Mouse (Mus musculus): ENCODE measurements around the gene Zfp644. TPM values are rescaled to one million over a fixed set of nuclear protein-coding genes. Genes with fewer than 3 reads are reported as not detected.

The Zfp644 gene
- polyA plus RNA-seq, 1 experiment from 2014 or later: 84.5 TPM

DNA sequence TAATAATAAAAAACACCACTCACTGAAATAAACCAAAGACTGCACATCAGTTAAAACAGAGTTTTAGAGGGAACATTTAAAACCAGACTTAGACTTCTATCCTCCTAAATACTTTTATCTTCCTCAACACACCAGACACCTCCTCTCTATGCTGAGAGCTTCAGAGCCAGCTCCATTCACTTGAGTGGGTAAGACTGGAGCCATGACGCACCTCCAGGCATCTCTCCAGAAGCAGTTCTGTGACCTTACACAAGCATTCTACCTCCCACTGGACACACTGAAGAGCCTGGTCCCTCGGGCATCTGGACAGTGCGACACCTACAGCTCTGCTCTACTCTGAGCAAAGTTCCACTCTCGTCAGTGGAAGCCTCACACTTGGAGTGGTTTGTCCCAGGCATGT is 73.8 kb downstream of the Zfp644 start:
- H3K4me2 ChIP-seq: no peak overlapping the region
- H3K9me3 ChIP-seq: no peaks in the 10 kb centered on the region
- 92% methylated on average over 4 of the region's 4 CpGs for WGBS
- ATAC-seq (ENCODE audit: insufficient number of reproducible peaks, insufficient read depth, low FRiP score, low TSS enrichment, low read depth): no peak
- peaks cover 43% of the 10 kb centered on the region for H3K36me3 ChIP-seq
- no peak overlapping the region for H3K9ac ChIP-seq (replicated peaks)
- H3K27me3 ChIP-seq: no peaks in the 10 kb centered on the region
- no peak overlapping the region for H3K27ac ChIP-seq
- H3K4me3 ChIP-seq (replicated peaks): no peak overlapping the region
- peaks cover 2% of the 10 kb centered on the region; the same call in 1 of the 2 replicates for H3K4me1 ChIP-seq (replicated peaks)

DNA sequence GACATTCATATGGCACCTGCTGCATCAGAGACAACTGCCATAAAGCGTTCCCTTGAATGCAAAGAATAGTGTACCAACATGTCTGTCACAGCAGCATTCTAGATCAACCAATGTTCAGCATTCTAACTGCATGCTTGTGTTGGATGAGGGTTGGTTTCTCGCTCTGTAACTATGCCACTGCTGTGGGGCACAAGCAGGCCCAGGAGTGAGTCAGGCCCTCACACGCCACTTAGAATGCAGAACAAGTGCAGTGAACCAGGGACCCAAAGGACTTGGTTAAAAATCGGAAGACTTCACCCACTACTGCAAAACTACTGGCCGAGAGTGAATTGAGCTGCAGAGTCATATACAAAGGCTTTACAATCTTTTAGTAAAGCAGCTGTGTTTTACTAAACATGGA is 74.9 kb downstream of the Zfp644 start:
- H3K27me3 ChIP-seq: no peaks in the 10 kb centered on the region
- peaks cover 49% of the 10 kb centered on the region for H3K36me3 ChIP-seq
- no peaks in the 10 kb centered on the region for H3K9me3 ChIP-seq
- H3K4me3 ChIP-seq (replicated peaks): no peak overlapping the region
- ATAC-seq (ENCODE audit: insufficient number of reproducible peaks, insufficient read depth, low FRiP score, low TSS enrichment, low read depth): no peak
- 90% methylated on average over 5 of the region's 5 CpGs for WGBS
- H3K9ac ChIP-seq (replicated peaks): no peak overlapping the region
- H3K4me2 ChIP-seq: no peak overlapping the region
- H3K27ac ChIP-seq: no peak overlapping the region
- H3K4me1 ChIP-seq (replicated peaks): no peaks in the 10 kb centered on the region

DNA sequence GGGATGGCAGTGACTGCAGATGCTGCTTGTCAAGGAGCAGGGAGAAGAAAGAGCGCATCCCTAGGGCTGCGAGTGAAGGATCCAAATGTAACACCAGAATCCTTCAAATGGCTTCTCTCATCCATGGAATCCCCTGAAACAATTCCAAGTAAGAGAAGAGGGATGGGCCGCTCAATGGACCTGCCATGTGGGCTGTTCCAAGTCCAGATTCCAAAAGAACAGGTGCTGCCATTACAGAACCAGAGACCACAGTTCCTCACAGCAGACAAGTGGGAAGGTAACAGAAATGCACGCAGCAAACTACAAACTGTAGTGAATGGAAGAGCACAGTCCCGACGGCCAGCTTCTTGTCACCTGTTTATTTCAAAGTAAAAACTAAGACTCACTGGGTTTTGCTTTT is 76.6 kb downstream of the Zfp644 start:
- ATAC-seq (ENCODE audit: insufficient number of reproducible peaks, insufficient read depth, low FRiP score, low TSS enrichment, low read depth): no peak
- H3K27ac ChIP-seq: no peak overlapping the region
- 93% methylated on average over 6 of the region's 6 CpGs for WGBS
- no peak overlapping the region for H3K4me3 ChIP-seq (replicated peaks)
- no peak overlapping the region for H3K4me2 ChIP-seq
- H3K9me3 ChIP-seq: no peaks in the 10 kb centered on the region
- H3K9ac ChIP-seq (replicated peaks): no peak overlapping the region
- H3K4me1 ChIP-seq (replicated peaks): no peaks in the 10 kb centered on the region
- H3K27me3 ChIP-seq: no peaks in the 10 kb centered on the region
- H3K36me3 ChIP-seq: peaks cover 52% of the 10 kb centered on the region

DNA sequence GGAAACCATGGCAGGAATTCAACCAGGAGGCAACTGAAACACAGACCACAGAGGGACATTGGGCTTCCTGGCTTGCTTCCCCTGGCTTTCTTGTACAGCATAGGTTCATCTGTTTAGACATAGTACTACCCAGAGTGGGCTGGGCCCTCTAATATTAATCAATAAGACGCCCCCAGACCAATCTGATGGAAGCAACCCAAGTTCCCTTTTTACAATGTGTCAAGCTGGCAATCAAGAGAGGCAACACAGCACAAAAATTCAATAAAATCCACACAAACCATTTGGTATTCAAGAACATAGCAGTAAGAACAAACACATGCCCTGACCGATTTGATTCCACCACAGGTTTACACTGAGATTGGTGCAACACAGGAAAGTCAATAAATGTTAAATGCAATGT is 82.1 kb downstream of the Zfp644 start:
- no peak overlapping the region for H3K9ac ChIP-seq (replicated peaks)
- H3K9me3 ChIP-seq: no peaks in the 10 kb centered on the region
- no peak overlapping the region for H3K4me3 ChIP-seq (replicated peaks)
- H3K27me3 ChIP-seq: no peaks in the 10 kb centered on the region
- H3K36me3 ChIP-seq: peaks cover 39% of the 10 kb centered on the region
- H3K4me2 ChIP-seq: no peak overlapping the region
- no peak for ATAC-seq (ENCODE audit: insufficient number of reproducible peaks, insufficient read depth, low FRiP score, low TSS enrichment, low read depth)
- 85% methylated on average over 2 of the region's 2 CpGs for WGBS
- no peak overlapping the region for H3K27ac ChIP-seq
- no peaks in the 10 kb centered on the region for H3K4me1 ChIP-seq (replicated peaks)

DNA sequence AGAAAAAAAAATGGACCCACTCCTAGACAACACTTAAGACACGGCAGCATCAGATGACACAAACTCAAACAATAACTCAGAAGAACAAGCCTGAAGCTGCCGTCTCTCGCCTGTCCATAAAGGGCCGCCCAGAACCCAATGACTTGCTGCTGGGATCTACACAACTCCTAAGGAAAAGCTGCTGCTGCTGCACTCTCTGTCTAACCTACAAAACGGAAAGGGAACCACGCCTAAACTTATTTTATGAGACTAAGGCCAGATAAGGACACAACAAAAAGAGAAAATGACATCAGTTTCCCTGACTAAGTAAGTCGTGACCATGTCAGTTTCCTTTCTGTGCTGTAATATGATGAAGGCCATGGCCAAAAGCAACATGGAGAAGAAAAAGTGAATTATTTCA is 82.5 kb downstream of the Zfp644 start:
- no peak for ATAC-seq (ENCODE audit: insufficient number of reproducible peaks, insufficient read depth, low FRiP score, low TSS enrichment, low read depth)
- 87% methylated on average over 7 of the region's 7 CpGs for WGBS
- Histone ChIP-seq H3K4me2 (no peak overlapping the region), H3K9me3 (no peaks in the 10 kb centered on the region), H3K4me3 (replicated peaks) (no peak overlapping the region), H3K27me3 (no peaks in the 10 kb centered on the region), H3K36me3 (peaks cover 43% of the 10 kb centered on the region), H3K9ac (replicated peaks) (no peak overlapping the region), H3K4me1 (replicated peaks) (no peaks in the 10 kb centered on the region), H3K27ac (no peak overlapping the region)

DNA sequence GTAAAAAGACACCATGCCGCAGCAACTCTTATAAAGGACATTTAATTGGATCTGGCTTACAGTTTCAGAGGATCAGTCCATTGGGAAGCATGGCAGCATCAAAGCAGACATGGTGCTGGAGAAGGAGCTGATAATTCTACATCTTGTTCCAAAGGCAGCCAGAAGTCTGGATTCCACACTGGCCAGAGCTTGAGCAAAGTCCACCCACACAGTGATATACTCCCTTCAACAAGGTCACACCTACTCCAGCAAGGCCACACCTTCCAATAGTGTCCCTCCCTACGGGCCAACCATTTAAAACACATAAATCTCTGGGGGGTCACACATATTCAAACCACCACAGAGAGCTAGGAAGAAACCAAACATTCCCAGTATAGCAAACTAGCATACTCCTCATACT is 84.9 kb downstream of the Zfp644 start:
- Histone ChIP-seq H3K27me3 (no peaks in the 10 kb centered on the region), H3K9me3 (no peaks in the 10 kb centered on the region), H3K4me3 (replicated peaks) (no peak overlapping the region), H3K36me3 (peaks cover 42% of the 10 kb centered on the region), H3K27ac (no peak overlapping the region), H3K9ac (replicated peaks) (no peak overlapping the region), H3K4me2 (no peak overlapping the region), H3K4me1 (replicated peaks) (0 out of 2 replicates have a peak, but pooled peaks cover 2% of the 10 kb centered on the region)
- ATAC-seq (ENCODE audit: insufficient number of reproducible peaks, insufficient read depth, low FRiP score, low TSS enrichment, low read depth): no peak
- 81% methylated on average over 2 of the region's 2 CpGs for WGBS

DNA sequence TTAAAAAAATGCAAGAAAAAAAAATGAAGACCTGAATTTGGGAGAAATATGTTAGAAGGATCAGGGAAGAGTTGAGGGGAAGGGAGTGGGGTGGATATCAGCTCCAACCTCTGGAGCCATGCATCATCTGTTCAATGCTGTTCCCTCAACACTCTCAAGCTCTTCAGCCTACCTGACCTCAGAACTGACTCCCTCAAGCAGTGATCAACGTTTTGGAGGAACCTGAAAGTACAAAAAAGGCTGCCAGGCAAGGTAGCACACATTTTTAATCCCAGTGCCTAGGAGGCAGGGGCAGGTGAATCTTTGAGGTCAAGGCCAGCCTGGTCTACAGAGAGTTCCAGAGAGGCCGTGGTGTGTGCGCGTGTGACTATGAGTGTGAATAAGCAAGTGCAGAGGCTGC is 88.3 kb downstream of the Zfp644 start, which contains the start of gene Gm17304:
Gene Gm17304, plus strand, starts transcription at position 301 of the 400 bp plus-strand sequence.
- no peak for ATAC-seq (ENCODE audit: insufficient number of reproducible peaks, insufficient read depth, low FRiP score, low TSS enrichment, low read depth)
- WGBS: 88% methylated on average over 4 of the region's 4 CpGs
- H3K36me3 ChIP-seq: peaks cover 37% of the 10 kb centered on the region

DNA sequence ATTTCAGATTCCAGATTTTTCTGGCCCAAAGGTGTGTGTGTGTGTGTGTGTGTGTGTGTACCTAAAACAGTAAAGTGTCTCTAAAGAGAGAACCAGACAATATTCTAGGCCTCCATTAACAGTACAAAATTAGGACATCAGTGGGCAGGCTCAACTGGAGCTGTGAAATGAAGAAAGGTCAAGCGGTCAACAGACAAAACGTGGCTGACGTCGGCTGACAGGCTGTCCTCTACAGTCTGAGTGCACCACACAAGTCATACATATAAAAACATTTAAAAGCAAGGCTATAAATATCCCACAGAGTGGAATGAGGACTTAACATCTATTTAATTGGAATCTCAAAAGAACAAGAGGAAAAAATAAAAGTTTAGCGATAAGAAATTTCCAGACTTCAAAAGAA is 90.0 kb downstream of the Zfp644 start:
- ATAC-seq (ENCODE audit: insufficient number of reproducible peaks, insufficient read depth, low FRiP score, low TSS enrichment, low read depth): no peak
- Histone ChIP-seq H3K9me3 (no peaks in the 10 kb centered on the region), H3K36me3 (peaks cover 33% of the 10 kb centered on the region), H3K4me1 (replicated peaks) (peaks cover 21% of the 10 kb centered on the region), H3K9ac (replicated peaks) (no peak overlapping the region), H3K4me2 (no peak overlapping the region), H3K4me3 (replicated peaks) (no peak overlapping the region), H3K27me3 (no peaks in the 10 kb centered on the region), H3K27ac (0 out of 2 replicates have a peak overlapping the region, but pooled peaks have one; percentile 41)
- 68% methylated on average over 5 of the region's 5 CpGs for WGBS

More for the DNA sequence above, 88.3 kb downstream of the Zfp644 start, which contains the start of gene Gm17304:
- H3K27ac ChIP-seq: no peak within 1 kb of the TSS
- peaks cover 21% of the 10 kb centered on the region for H3K4me1 ChIP-seq (replicated peaks)
- H3K4me2 ChIP-seq: no peak within 1 kb of the TSS
- H3K27me3 ChIP-seq: no peaks in the 10 kb centered on the region
- H3K9ac ChIP-seq (replicated peaks): no peak within 1 kb of the TSS
- no peaks in the 10 kb centered on the region for H3K9me3 ChIP-seq
- H3K4me3 ChIP-seq (replicated peaks): no peak within 1 kb of the TSS

DNA sequence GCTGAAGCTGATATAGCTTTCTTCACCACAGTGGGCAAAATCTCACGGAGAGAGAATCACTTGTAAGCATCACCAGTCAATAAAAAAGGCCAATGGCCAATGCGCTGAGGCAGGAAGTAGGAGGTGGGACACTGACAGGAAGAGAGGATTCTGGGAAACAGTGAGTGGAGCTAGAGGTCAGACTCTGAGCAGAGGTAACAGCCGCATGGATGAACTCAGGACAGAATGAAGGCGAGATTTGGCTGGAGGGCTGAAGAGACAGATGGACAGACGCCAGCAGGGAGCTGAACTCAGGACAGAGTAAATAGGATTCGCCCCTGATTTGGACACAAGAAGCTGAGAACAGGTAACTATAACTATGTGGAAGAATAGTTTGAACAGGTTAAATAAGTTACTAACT is 92.0 kb downstream of the Zfp644 start:
- Histone ChIP-seq H3K27me3 (no peaks in the 10 kb centered on the region), H3K4me1 (replicated peaks) (peaks cover 21% of the 10 kb centered on the region), H3K4me3 (replicated peaks) (no peak overlapping the region), H3K9me3 (no peaks in the 10 kb centered on the region), H3K27ac (no peak overlapping the region), H3K4me2 (no peak overlapping the region), H3K36me3 (peaks cover 27% of the 10 kb centered on the region), H3K9ac (replicated peaks) (no peak overlapping the region)
- WGBS: 91% methylated on average over 6 of the region's 6 CpGs
- ATAC-seq (ENCODE audit: insufficient number of reproducible peaks, insufficient read depth, low FRiP score, low TSS enrichment, low read depth): no peak

DNA sequence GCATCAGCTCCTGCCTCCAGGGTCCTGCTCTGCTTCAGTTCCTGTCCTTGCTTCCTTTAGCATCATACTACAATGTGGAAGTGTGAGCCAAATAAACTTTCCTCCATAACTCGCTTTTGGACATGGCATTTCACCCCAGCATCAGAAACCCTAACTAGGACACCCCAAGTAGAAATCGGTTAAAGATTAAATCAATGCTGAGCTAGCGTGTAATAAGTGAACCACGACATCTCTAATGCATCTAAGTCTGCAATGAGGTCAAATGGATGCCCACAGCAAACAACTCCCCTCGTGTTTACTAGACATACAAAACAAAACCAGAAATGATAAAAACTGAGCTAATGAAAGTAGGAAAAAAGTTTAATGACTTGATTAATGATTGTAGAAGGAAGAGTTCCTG is 92.7 kb downstream of the Zfp644 start:
- H3K9me3 ChIP-seq: no peaks in the 10 kb centered on the region
- H3K4me1 ChIP-seq (replicated peaks): peaks cover 21% of the 10 kb centered on the region
- H3K4me3 ChIP-seq (replicated peaks): no peak overlapping the region
- H3K36me3 ChIP-seq: peaks cover 26% of the 10 kb centered on the region
- H3K9ac ChIP-seq (replicated peaks): no peak overlapping the region
- ATAC-seq (ENCODE audit: insufficient number of reproducible peaks, insufficient read depth, low FRiP score, low TSS enrichment, low read depth): no peak
- no peak overlapping the region for H3K4me2 ChIP-seq
- 91% methylated on average over 5 of the region's 5 CpGs for WGBS
- no peak overlapping the region for H3K27ac ChIP-seq
- H3K27me3 ChIP-seq: no peaks in the 10 kb centered on the region

DNA sequence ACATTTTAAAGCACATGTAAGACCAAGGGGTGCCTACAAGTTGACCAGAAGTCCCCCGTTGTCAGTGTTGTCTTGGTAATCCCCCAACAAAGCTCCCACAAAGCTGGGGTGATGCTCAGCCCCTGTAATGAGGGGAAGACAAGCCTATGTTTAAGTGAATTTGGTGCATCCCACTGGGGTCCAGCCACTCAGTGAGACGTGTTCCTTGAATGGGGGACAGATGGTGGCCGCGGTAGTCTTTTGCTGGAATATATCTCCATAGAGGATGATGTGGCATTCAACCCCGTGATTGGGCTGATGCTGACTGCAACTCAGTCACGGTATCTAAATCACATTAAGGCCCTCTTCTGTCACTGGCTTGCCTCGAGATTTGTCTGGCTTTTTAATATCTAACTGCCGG is 97.6 kb downstream of the Zfp644 start:
- 89% methylated on average over 8 of the region's 8 CpGs for WGBS
- no peaks in the 10 kb centered on the region for H3K4me1 ChIP-seq (replicated peaks)
- no peak overlapping the region for H3K9ac ChIP-seq (replicated peaks)
- H3K4me3 ChIP-seq (replicated peaks): no peak overlapping the region
- no peaks in the 10 kb centered on the region for H3K9me3 ChIP-seq
- no peak for ATAC-seq (ENCODE audit: insufficient number of reproducible peaks, insufficient read depth, low FRiP score, low TSS enrichment, low read depth)
- no peak overlapping the region for H3K4me2 ChIP-seq
- no peak overlapping the region for H3K27ac ChIP-seq
- H3K36me3 ChIP-seq: peaks cover 25% of the 10 kb centered on the region; the same call in 1 of the 2 replicates
- no peaks in the 10 kb centered on the region for H3K27me3 ChIP-seq

DNA sequence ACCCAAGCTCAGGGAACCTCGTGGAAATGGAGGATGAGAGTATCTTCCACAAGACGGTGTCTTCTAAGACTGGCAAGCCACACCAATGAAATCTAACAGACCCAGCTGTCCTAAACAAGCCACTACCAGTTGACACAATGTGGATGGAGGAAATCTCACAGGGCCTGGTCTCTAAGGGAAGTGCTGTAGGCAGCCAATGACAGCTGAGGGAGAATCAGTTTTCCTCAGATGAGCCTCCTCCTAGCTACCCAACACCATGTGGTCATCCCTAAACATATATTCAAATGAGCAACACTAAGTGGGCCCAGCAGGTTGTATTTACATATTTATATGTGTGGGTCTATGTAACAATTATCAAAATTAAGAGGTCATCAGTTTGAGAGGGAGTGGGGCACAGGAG is 99.6 kb downstream of the Zfp644 start:
- H3K36me3 ChIP-seq: peaks cover 29% of the 10 kb centered on the region; the same call in 1 of the 2 replicates
- no peak overlapping the region for H3K4me3 ChIP-seq (replicated peaks)
- no peaks in the 10 kb centered on the region for H3K27me3 ChIP-seq
- no peak overlapping the region for H3K27ac ChIP-seq
- no peaks in the 10 kb centered on the region for H3K9me3 ChIP-seq
- no peak for ATAC-seq (ENCODE audit: insufficient number of reproducible peaks, insufficient read depth, low FRiP score, low TSS enrichment, low read depth)
- no peak overlapping the region for H3K4me2 ChIP-seq
- WGBS: 89% methylated on average over 2 of the region's 2 CpGs
- H3K4me1 ChIP-seq (replicated peaks): no peaks in the 10 kb centered on the region
- no peak overlapping the region for H3K9ac ChIP-seq (replicated peaks)

Measured in limb, embryonic 12.5 days (tissue).